Mouse (Mus musculus) left cerebral cortex, postnatal 36 days (tissue): ENCODE results near the gene Bex6. TPM values are rescaled to one million over a fixed set of nuclear protein-coding genes. Genes with fewer than 3 reads are reported as not detected.

Experiments used
- DNase-seq, 2 experiments: peaks; one replicate each; pipeline ENCODE4 v3.0.0; 2021 to 2022; ENCODE audit warnings: low spot score in 2 of 2, mixed read lengths in 1 of 2
- intact Hi-C: fragments of 180-260 bp; cut with DNase I; formaldehyde crosslinking; loops from one replicate; pipeline ENCODE4 v1.15.1; 2025
- total RNA-seq, 2 experiments: library from RNA; stranded (reverse); gene quantifications; 2 replicates each; pipeline ENCODE4 v1.2.3; 2021

Gene Bex6
- total RNA-seq, result not detected

DNA sequence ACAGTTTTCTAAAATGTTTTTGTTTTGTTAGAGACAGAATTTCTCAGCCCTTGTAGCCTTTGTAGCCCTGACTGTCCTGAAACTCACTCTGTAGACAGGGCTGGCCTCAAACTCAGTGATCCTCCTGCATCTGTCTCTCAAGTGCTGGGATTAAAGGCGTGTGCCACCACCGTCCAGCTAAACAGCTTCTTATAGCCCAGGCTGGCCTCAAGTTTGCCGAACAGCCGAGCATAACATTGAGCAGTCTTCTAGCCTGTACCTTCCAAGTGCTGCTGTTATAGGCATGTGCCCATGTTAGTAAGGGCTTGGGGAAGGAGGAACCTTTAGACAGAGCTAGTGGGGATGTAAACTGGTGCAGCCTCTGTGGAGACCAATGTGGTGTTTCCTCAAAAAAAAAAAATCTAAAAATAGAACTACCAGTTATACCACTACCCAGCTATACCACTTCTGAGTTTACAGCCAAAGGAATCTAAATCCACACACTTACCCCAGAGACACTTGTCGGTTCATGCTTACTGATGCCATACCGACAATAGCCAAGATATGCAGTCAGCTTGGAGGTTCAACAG lies at the start of gene Bex6:
TSS of gene Bex6 (plus strand) at position 491 of the 569 bp plus-strand sequence.
- no peak for DNase-seq
- intact Hi-C loops, result no loop called here

DNA sequence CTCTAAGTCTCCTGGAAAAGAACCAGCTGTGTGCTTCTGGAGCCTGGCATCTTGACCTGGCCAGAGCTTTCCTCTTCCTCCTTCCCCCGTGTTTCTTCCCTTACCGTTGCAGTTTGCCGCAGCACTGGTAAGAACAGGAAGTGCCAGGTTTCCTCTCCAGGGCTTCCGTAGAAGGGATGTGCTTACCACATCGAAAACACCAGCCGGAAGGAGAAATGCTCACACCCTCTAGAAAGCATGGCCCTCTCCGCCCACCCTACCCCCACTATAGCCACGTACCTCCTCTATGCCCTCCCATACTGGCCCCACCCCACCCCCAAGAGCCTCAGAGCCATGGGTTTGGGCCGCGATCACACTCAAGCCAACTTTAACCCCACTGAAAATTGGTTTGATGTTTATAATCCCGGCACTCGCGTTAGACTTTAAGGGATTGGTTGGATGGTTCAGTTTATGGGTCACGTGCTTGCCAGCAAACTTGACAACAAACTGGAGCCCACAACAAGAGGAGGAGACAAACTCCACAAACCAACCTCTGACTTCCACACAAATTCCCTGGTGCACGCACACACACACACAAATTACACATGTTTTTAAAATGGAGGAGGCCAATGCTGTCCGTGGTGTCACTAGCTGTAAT lies 49.3 kb upstream of the Bex6 start:
- intact Hi-C loops, result no loop called here
- DNase-seq, result no peak

DNA sequence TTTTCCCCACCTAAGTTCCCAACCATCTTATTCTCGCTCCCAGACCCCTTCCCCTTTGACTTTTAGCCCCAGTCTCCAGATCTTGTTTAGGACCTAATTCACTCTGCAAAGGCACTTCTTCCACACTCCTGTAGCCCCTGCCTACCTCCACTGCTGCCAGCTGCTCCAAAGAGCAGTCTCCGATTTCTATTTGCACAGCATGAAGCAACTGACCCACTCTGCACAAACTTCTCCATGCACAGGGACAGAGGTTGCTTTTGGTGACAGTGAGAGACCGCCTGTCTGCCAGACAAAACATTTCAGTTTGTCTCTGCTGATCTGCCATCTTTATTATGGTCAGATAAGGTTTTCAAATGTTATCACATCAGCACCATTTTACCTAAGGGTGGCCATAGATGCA lies 46.5 kb upstream of the Bex6 start:
- DNase-seq, result no peak
- intact Hi-C loops, result no loop called here

DNA sequence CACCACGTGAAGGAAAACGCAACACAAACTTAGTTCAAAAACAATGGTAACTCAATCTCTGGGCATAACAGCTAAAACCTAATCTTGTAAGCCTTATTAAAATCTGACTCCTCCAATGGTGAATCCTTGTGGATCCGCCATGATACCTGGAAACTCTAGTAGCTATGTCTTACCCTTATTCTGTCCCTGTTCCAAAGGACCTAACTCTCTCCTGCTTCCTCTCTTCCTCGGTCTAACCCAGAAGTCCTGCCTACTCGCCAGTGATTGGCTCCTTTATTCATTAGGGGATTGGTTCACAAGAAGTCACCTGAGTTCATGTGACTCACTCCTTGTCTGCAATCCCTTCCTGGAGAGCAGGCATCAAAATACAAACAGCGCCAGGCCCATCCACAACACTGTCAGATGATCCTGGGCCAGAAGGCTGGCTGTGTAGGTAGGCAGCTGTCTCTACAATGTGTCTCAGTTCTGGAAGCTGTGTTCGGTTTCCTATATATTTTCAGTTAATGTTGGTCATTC lies 43.7 kb upstream of the Bex6 start:
- DNase-seq, result no peak
- intact Hi-C loops, result no loop called here

DNA sequence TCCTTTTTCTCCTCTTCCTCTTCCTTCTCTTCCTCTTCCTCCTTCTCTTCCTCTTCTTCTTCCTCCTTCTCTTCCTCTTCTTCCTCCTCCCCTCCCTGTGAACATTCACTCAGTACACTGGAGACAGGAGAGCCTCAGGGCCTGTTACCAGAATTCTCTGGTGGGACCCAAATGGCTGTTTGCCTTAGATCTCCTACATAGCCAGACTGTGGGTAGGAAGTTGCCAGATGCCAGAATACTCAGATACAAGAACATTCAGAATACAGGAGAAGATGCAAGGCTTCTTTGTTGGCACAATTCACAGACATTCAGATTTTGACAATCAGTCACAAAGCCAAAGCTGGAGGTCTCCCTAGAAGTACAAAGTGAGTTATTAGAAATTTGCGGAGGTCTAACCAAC lies 40.7 kb upstream of the Bex6 start:
- intact Hi-C loops, result no loop called here
- DNase-seq, result no peak

DNA sequence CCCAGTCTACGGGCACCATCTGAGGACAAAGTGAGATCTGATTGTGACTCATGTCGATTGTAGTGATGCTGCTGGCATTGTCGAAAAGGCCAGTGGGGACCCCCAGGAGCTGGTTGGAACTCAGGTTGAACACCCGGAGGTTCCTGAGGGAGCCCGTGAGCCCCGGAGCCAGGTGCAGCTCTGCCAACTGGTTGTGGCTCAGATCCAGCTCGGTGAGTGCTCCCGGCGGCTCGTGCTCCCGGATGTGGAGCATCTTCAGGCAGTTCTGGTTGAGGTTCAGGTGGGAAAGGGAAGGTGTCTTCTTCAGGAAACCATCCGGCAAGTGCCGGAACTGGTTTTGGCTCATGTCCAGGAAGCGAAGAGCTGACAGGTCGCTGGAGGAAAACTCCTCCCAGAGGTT lies 35.9 kb upstream of the Bex6 start:
- DNase-seq, result no peak
- intact Hi-C loops, result no loop called here

DNA sequence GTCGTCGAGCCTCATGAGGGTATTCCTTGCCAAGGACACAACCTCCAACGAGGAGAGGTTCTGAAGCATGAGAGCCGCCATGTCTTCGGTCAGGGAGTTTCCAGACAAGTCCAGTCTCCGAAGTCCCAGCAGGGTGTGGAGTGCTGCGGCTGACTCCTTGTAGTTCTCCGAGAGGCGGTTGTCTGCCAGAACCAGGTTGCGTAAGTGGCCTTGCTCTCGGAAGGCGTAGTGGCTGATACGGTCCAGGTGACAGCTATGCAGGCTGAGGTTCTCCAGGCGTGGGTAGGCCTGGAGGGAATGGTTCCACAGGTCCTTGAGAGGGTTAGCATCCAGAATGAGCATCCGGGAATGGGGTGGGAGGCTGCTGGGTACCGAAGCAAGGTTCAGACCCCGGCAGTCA lies 35.0 kb upstream of the Bex6 start:
- no peak for DNase-seq
- intact Hi-C loops, result no loop called here

DNA sequence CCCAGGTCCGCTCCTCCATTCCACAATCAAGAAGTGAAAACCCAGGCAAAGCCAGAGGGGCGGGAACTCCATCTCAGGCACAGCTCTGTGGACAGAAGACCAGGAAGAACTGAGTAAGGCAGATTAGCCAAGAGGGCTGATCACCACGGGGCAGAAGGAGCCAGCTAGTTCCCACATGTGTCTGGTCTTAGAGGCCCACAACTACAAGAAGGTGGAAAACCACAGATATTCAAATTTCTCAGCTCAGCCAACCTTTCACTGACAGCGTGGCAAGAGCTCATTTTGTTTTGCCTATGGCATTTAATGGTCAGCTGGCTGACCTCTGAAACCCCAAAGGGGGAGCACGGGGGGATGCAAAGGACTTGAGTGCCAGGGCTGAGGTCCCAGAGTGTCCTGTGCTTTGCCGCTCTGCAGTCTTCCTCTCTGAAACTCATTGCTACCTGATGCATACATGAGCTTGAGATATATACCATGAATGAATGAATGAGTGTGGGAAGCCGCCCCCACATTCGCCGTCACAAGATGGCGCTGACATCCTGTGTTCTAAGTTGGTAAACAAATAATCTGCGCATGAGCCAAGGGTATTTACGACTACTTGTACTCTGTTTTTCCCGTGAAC lies 31.9 kb upstream of the Bex6 start:
- intact Hi-C loops, result no loop called here
- DNase-seq, result no peak

DNA sequence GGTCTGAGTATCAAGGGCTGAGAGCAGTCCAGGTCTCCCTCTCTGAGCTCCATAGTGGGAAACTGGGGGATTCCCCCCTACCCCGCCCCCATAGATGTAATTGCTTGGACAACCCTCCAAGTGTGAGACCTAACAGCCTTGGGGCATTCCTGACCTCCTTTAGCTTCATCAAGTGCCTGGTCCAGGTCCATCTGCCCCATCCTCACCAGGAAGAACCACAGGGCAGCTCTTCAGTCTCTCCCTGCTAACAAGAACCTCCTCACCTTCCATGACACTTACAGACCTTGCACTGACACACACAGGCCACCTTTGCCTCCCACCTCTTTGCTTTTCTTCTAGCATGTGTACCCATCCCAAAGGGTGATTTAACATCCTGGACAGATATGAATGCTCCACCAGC lies 25.6 kb upstream of the Bex6 start:
- no peak for DNase-seq
- intact Hi-C loops, result no loop called here

DNA sequence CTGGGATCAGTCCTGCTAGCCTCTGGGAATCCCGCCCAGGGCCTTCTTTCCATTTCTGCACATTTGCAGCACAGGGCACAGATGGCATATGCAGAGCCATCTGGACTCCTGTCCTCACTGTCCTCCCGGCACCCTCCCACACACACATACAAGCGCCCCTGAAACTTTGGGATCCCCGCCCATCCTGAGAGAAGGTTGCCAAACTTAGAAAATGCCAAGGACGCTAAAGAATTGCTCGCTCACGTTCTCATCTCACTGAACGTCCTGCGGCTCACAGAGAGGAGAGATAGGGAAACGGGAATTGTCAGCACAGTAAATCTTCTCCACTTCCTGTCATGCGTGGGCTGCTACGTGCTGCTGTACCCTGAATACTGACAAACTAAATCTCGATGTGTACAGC lies 25.2 kb upstream of the Bex6 start:
- DNase-seq, result peak; percentile 85 to 87
- intact Hi-C loops, result no loop called here

DNA sequence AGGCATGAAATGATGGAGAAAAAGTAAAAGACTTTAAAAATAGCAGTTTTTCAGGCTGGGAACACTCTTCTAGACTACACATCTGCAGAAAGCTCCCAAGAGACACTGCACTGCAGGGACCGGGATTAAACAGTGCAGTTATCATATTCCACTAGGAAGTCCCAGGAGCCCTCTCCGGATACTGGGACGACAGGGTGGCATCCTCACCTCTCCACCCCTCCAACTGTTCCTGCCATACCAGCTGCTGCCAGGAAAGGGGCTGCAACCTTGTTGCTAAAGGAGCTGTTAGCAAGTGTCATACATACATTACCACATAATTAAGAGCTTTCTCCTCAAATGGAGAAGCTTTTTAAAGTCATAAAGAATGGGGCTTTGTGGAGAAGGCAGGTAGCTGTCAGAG lies 22.9 kb upstream of the Bex6 start:
- no peak for DNase-seq
- intact Hi-C loops, result no loop called here

DNA sequence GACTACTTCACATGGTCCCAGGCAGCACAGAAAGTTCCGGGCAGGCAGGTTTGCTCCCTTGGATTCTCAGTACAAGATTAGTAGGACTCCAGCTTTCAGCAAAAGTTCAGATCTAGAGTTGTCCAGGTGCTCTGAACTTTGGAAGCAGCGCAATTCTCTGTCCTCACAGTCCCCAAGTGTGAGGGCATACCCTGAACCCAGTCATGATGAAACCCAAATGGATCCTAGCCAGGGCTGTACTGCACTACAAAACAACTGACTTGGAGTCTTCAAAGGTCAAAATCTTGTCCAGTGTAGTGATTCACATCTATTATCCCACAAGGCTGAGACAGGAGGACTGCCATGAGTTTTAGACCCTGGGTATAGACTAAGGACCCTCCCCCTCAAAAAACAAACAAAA lies 22.3 kb upstream of the Bex6 start:
- intact Hi-C loops, result no loop called here
- no peak for DNase-seq

DNA sequence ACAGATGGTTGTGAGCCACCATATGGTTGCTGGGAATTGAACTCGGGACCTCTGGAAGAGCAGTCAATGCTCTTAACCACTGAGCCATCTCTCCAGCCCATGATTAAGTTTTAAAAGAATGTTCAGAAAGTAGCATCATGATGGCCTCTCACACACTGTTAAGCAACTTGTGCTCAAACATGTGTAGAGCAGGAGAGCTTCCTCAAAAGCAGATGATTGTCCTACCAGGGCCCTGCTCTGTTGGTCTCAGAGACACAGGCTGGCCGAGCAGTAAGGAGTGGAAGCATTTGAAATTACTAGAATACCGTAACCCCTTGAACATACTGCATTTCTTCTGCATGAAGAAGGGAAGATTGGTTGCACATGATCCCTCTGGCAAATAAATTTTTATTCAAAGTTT lies 20.7 kb upstream of the Bex6 start:
- intact Hi-C loops, result no loop called here
- DNase-seq, result no peak

DNA sequence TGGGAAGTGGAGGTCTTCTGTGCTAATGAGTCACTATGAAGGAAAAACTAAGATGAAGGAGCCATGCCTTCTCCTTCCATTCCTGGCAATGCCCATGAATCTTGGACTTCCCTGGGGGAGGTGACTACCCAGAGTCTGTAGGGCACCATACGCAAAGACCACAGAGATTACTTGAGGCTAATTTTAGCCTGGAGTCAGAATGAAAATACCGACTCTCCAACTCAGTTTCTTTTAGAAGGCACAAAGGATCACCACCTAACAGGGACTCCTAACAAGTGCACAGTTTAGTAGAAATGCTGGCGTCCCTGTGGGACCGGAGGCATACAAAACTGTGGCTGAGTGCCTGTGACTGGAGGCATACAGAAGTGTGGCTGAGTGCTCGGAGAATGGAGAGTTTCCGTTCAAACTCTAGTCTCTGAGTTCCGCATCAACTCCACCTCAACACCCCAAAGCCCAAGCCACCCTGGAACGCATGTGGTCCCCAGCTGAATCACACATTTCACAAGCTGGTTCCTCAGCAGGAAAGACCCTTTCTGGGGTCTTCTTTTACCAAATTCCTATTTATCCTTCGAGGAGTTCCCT lies 18.8 kb upstream of the Bex6 start:
- intact Hi-C loops, result no loop called here
- DNase-seq, result no peak

DNA sequence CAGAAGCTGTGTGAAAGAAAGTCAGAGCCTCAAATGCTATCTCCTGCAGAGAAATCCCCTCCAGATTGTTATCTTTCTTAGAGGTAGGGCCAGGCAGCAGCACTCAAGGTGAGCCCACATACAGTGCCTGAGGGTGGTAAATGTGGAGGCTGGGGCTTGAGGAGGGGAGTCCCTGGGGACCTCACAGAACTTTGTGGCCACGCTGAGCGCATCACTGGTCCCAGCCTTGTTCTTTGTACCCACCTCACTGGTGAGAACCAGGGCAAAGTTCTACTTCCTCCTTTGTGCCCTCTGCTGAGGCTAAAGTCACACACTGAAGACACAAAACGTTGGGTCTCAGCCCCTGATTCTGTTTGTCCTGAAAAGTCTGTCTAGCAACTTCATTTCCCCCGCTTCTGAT lies 16.2 kb upstream of the Bex6 start:
- intact Hi-C loops, result no loop called here

DNA sequence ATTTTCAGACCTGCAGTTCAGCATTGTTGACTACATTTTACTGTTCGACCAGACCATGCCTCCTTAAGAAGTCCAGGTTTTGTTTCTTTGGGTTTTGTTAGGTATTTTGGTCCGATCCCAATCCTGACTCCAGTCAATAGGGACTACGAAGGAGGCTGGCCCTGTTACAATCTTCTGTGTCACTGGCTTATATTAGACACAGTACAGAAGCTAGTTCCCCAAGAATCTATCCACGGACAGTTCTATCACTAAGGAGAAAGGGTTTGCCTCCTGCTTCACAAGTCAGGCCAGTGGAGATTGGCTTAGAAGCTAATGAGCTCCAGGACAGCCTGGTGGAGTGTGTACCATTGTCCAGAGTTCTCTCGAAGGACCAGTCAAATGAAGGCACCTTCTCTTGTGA lies 15.7 kb upstream of the Bex6 start:
- intact Hi-C loops, result no loop called here
- DNase-seq, result no peak

More for the DNA sequence above, 16.2 kb upstream of the Bex6 start:
- DNase-seq, result no peak

DNA sequence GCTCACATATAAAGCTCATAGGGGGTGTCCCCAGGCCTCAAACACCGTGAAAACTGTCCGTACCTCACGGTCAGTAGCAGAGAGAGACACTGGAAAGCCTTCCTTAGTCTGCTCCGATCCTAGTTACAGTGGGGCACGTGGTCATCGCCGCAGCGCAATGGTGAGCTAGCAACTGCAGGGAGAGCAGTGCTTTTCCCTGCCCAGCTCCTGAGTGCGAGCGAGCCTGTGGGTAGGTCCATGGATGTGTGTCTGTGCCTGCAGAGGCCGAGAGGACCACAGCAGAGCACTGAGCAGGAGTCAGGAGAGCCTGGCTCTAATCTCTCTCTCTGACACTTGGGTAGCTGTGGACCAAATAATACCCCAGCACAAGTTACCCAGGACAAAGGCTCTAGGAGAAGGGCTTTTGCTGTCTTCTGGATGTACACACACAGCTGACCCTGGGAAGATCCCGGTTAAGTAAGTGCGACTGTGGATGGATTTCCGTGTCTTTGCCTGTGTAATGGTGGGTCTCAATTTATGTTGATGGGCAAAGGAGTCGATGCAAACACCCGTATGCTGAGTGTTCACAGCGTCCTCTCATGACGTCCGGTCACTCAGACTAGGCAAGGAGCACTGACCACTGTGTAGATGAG lies 15.1 kb upstream of the Bex6 start:
- no peak for DNase-seq
- intact Hi-C loops, result loop anchor here (5.0 kb wide), 1 partner anchor 83 kb away; the partner anchor contains the start of genes Fbxo45 and Wdr53

DNA sequence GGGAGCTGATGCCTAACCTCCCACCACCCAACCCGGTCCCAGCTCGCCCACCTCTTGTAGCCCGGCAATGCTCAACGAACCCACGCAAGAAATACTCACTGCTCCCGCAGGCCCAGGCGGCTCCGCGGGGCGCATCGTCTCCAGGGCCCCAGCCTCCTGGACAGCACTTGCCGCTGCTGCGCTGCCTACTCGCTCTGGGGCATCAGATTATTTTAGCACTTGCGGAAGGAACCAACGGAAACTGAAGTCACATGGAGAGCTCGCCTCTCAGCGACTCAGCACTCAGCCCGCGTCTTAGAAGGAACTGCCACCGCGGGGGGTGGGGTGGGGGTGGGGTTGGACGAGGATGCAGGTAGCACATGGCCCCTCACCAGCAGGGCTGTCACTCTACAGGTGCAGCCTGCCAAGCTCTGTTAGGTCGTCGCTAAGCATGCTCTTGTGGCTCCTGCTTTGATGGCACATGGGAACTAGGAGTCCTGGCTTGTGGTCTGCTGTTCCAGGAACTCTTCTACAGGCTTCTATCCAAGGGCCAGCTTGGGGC lies 14.3 kb upstream of the Bex6 start, which contains the start of gene Nrros:
TSS of gene Nrros (minus strand) at position 314 of the 541 bp plus-strand sequence.
- intact Hi-C loops, result loop anchor here (5.0 kb wide), 1 partner anchor 82 kb away; the partner anchor contains the start of genes Fbxo45 and Wdr53

DNA sequence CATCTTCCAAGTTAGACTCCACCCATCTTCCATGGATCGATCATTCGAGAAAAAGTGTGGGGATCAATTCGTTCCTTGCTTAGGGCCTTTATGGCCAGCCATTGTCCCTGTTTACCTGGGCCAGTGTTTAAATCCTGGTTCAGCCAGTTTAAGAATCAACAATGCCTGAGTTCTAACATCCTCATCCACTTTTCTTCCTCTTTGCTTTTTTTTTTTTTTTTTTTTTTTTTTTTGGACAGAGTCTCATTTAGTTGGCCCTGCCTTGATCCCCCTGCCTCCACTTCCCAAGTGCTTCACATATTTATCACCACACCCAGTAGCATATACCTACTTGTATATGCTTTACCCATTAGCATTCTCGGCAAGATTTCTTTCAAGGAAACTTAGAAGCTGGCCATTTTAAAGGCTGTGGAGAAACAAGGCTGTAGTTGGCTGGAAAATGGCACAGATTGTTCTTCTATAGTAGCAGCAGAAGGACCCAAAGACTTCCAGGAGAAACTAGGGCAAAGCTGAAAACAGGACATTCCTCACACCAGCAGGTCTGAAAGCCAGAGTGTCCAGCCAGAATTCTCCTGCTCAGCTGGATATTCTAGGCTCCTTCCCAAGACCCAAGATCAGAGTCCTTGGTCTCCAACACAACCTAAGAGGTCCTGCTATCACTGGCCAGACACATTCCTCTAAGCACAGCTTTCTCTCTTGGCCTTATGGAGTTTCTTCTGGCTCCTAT lies 11.6 kb upstream of the Bex6 start:
- intact Hi-C loops, result loop anchor here (5.0 kb wide), 1 partner anchor 79 kb away; the partner anchor contains the start of genes Fbxo45 and Wdr53
- DNase-seq, result no peak

More for the DNA sequence above, 14.3 kb upstream of the Bex6 start, which contains the start of gene Nrros:
- DNase-seq, result peak; percentile 64 to 66
